Mouse (Mus musculus): ENCODE data around the gene Bcor.

- TF ChIP-seq CTCF (conservative IDR thresholded peaks at IDR 0.05; ENCODE audit: insufficient read depth, insufficient read length, low read depth, low read length) (no peak), POLR2A (IDR thresholded peaks at IDR 0.05; ENCODE audit: low read depth, low read length) (no peak)
Measured at GRCm38 (mm10) chrX:12105358-12105757, 54.8 kb downstream of the Bcor start.
